Mouse (Mus musculus) right cerebral cortex, postnatal 10 days (tissue): Measurements from ENCODE around the gene Man1a2.
A peak's percentile ranks its signal among the peaks of the same experiment; 100 is the strongest.

Source experiments
- DNase-seq, 2 experiments: peaks; one replicate each; pipeline ENCODE4 v3.0.0; 2021; ENCODE audit warnings: low spot score in 2 of 2

Man1a2 gene

GRCm38 (mm10) chr3:100685087-100685762, at the start of gene Man1a2:
Gene Man1a2 (minus strand): TSS chr3:100685503.
- DNase-seq: peak; percentile 92 to 93

GRCm38 (mm10) chr3:100734482-100735154, 49.3 kb upstream of the Man1a2 start:
- DNase-seq: no peak

DNA sequence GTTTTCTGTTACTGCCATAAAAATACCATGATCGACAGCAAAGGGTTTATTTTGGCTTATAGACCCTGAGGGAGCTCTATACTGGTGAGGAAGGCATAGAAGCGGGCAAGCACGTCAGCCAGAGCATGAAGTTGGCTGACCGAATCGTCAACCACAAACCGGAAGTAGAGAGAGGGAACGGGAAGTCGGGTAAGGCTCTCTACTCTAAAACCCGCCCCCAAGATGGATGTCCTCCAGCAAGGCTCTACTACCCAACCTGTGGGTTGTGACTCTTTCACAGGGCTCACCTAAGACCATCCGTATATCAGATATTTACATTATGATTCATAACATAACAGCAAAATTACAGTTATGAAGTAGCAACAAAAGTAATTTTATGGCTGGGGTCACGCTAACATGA, 46.6 kb upstream of the Man1a2 start:
- no peak for DNase-seq

DNA sequence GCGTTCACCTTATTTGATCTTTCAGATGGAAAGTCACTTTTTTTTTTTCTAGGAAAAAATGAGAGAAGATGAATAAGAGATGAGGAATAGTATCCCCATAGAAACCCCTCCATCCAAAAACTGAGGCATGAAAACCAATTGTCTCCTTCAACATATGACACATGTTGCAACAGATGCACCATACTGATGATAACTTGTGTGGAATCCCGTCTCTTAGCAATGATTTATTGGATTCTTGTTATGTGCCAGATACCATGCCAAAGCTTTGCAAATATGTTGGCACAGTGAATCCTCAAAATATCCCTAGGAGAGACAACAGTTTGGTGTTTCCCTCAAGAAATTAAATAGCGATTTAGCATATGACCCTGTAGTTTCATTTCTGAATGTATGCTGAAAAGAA, 46.0 kb upstream of the Man1a2 start:
- DNase-seq: no peak

DNA sequence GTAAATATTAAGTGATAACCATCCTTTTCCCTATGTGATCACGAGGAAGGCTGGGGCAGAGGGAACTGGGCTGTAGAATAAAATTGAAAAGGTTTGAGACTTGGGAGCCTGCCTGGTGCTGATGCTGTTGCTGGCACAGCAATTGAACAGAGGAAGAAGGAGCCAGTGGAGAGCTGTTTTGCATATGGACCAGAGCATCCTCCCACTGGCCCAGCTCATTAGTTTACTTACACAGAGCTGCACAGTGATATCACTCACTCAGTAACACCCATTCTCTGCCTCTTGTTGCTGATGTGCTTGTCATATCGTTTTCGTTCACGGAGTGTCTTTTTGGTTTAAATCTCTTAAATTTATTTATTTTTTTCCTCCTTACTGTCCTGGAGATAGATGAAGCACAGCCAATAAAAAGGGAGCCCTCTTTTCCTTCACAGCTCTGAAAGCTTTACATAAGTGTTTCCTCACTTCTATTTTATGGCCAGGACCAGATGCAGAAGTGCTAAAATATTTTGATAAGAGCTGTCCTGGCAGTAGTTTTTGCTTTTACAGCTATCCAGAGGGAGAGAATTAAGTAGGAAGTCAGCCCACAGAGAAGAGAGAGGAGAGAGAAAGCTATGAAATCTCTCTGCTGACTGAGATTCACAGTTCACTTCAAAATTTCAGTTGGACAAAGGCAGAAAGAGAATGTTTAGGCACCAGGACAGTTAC, 42.9 kb upstream of the Man1a2 start:
- no peak for DNase-seq

GRCm38 (mm10) chr3:100725960-100726674, 40.8 kb upstream of the Man1a2 start:
- DNase-seq: no peak

- no peak for DNase-seq
Observed at GRCm38 (mm10) chr3:100720786-100721300, 35.5 kb upstream of the Man1a2 start.

DNA sequence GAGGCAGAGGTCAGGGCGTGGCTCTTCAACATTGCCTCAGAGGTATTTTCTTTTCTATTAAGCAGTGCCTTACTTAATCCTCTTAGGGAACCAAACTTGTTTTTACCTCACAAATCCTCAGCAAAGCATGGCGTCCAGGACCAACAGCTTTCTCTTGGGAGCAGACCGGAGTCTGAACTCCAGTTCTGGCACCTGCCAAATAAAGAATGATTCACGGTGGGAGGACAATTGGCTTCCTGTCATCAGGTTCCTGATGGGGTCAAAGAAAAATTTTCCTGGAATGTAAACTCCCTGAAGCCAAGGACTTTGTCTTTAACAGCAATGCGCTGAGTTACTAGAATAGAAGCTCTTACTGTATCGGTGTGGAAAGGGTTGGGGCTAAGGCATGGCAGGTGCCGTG, 30.9 kb upstream of the Man1a2 start:
- DNase-seq: no peak

GRCm38 (mm10) chr3:100715367-100715766, 30.1 kb upstream of the Man1a2 start:
- DNase-seq: no peak

- DNase-seq: no peak
Observed at GRCm38 (mm10) chr3:100713142-100714005, 28.1 kb upstream of the Man1a2 start.

- DNase-seq: no peak
Observed at GRCm38 (mm10) chr3:100712140-100712539, 26.8 kb upstream of the Man1a2 start.

- no peak for DNase-seq
Observed at GRCm38 (mm10) chr3:100711486-100711885, 26.2 kb upstream of the Man1a2 start.

DNA sequence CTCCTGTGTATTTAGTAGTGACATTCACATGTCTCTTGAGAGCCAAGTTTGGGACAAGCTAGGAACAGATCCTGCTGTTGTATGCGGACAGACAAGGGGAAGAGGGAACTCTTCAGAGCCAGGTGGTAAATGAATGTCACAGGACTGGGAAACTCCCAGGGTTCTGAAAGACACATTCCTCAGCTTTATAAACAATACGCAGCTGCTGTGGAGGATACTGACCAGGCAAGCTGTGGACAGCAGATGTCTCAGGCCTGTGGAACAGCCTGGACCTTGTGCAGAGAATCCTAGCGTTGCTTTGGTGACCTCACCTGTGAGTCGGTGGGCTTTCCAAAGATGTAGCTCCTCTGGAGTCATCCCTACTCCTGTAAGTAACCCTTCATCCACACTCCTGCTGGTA, 21.8 kb upstream of the Man1a2 start:
- DNase-seq: no peak

GRCm38 (mm10) chr3:100705128-100705667, 19.9 kb upstream of the Man1a2 start:
- no peak for DNase-seq

GRCm38 (mm10) chr3:100703847-100704644, 18.7 kb upstream of the Man1a2 start:
- no peak for DNase-seq

DNA sequence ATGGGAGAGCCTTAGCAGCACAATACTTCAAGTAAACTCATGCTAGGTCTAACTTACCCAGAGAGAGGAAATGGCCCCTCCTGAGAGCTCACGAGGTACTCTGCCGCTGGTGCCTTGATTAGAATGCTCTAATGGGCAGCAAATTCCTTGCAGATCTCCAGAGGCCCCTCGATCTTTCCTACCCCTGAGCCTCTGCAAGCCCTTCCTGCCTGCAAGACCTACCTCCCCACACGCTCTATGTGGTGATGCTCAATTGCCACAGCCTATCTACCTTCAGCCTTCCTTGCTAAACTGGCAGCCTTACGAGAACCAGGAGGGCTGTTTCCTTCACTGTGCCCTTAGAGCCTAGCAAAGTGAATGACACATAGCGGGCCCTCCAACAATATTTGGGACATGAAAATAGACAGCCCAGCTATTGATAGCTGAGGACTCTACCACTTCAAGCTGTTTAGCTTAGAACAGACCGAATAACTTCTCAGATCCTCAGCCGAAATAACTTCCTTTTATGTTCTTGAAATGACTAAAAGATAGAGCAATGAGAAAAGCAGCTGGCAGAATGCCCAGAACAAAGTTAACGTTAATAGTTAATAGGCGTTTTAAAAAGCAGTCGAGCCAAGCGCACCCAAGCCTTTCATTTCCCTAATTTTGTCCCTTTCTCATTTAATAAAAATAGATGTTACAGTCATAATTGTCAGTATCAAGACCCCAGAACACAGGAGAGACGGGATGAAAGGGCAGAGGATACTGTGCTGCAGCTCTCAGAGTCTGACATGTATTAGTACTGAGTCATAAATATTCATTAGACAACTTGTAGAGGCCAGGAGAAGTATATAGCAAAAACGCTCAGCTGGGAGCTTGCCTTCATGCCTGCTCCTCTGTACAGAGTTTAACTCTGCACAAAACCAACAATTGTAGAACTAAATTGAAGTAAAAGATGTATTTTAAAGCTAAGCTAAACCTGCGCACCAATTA, 17.9 kb upstream of the Man1a2 start:
- peak in 1 of 2 experiments; percentile 57 for DNase-seq

- no peak for DNase-seq
Observed at GRCm38 (mm10) chr3:100688747-100689146, 3.4 kb upstream of the Man1a2 start.

DNA sequence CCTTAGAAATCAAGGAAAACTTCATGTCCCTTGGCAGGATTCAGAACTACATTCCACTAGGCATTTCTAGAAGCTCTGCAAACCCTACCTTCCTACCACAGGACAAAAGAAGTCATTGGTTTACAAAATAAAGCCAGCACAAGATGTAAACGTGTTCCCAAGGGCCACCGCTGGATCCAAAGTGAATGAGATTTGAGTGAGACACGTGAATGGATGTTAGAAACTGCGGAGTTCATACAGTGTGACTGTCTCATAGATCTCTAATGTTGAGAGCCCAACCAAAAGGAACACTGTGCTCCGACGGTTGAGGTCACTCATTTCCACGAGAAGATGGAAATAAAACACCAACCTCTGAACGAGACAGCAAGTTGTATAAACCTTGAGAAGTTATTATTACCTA, 1.5 kb upstream of the Man1a2 start:
- no peak for DNase-seq
